Mouse (Mus musculus) stomach, postnatal 0 days (tissue): ENCODE results near the gene Paics.

Source experiments
- CTCF ChIP-seq: IDR thresholded peaks from 2 replicates; pipeline ENCODE4 v1.5.1; 2016; ENCODE audit warnings: antibody characterized with exemption, low read depth, mild to moderate bottlenecking, moderate library complexity
- EP300 ChIP-seq: optimal IDR thresholded peaks from 2 replicates; pipeline ENCODE3; 2016; ENCODE audit warnings: antibody characterized with exemption

- no peak for TF ChIP-seq CTCF
- no peak for TF ChIP-seq EP300
Measured at GRCm38 (mm10) chr5:76993174-76993814, 42.2 kb downstream of the Paics start.
